Mouse (Mus musculus) brain, embryonic 14.5 days (tissue): ENCODE data around the gene Tns3.

Experiments used
- CTCF ChIP-seq: fragments of 200-500 bp; IDR thresholded peaks from 2 replicates; pipeline ENCODE4 v1.5.1; 2012; ENCODE audit warnings: inconsistent platforms, mild to moderate bottlenecking, moderate library complexity, borderline replicate concordance; ENCODE audit not compliant: insufficient read depth, insufficient read length; ENCODE audit errors: extremely low read depth
- POLR2A ChIP-seq: fragments of 200-500 bp; IDR thresholded peaks from 2 replicates; pipeline ENCODE4 v1.6.1; 2012; ENCODE audit warnings: mild to moderate bottlenecking, inconsistent platforms, borderline replicate concordance; ENCODE audit not compliant: poor library complexity, insufficient read depth, insufficient read length, severe bottlenecking; ENCODE audit errors: extremely low read depth

DNA sequence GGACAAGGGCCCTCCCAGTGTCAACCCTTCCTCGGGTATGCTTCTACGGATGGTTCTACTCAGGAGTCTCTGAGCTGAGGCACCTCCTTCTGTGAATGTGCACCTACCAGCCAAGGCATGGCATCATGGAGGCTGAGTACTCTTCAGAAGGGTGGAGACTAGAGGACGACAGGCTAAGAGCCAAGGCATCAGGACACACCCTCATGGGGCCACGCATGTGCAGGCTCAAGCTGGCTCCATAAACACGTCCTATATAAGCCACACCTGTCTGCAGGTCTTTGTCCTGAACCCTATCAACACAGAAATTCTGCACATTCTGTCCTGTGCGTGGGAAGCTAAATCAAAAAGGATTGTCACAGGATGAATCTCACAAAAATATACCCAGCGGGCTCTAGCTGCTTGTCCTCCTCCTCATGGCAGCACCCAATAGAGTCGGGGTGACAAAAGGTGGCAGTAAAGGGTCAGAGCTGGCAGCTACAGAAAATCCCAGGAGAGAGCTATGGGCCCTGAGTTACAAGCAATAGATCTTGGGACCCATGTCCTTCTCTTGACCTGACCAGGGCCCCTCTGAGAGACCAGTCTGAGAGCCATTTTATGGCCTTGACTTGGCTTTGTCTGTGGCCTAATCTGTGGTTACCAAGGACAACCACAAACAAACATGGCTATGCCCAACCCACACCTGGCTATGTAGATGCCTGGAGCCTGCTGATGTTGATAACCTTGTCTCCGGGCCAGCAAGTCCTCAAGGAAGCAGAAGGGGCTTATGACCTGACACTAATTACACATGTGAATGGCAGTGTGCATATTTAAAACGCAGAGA, 82.0 kb downstream of the Tns3 start:
- TF ChIP-seq POLR2A (no peak), CTCF (no peak)
